Mouse (Mus musculus): ENCODE results near the gene Mmp23. TPM values are rescaled to one million over a fixed set of nuclear protein-coding genes. Genes with fewer than 3 reads are reported as not detected.
"Not testable (repeated sequence)": the region's sequence is repeated elsewhere in the genome, so short reads cannot be mapped to it uniquely, and the experiment has no call there.

Mmp23 gene
- polyA plus RNA-seq, 1 experiment from 2014 or later = 34.6 TPM

GRCm38 (mm10) chr4:155670236-155670635 is 17.1 kb upstream of the Mmp23 start:
- not testable (repeated sequence) for H3K9me3 ChIP-seq; H3K4me3 ChIP-seq; H3K36me3 ChIP-seq; DNase-seq (ENCODE audit: low spot score); H3K27me3 ChIP-seq (ENCODE audit: insufficient read depth, poor library complexity, severe bottlenecking); H3K27ac ChIP-seq
- H3K4me1 ChIP-seq = peaks cover 13% of the 10 kb centered on the region; the same call in 1 of the 2 replicates
- 61% methylated on average over 4 of the region's 4 CpGs for WGBS

GRCm38 (mm10) chr4:155669598-155670075 is 16.5 kb upstream of the Mmp23 start:
- peak overlapping the region; percentile 96 for H3K4me3 ChIP-seq
- no peak for DNase-seq (ENCODE audit: low spot score)
- H3K27ac ChIP-seq = peak overlapping the region; percentile 90; the same call in 1 of the 2 replicates
- H3K4me1 ChIP-seq = peaks cover 13% of the 10 kb centered on the region; the same call in 1 of the 2 replicates
- no peaks in the 10 kb centered on the region for H3K27me3 ChIP-seq (ENCODE audit: insufficient read depth, poor library complexity, severe bottlenecking)
- WGBS = 4% methylated on average over 8 of the region's 8 CpGs
- H3K9me3 ChIP-seq = no peaks in the 10 kb centered on the region
- H3K36me3 ChIP-seq = peaks cover 7% of the 10 kb centered on the region; the same call in 1 of the 2 replicates

DNA sequence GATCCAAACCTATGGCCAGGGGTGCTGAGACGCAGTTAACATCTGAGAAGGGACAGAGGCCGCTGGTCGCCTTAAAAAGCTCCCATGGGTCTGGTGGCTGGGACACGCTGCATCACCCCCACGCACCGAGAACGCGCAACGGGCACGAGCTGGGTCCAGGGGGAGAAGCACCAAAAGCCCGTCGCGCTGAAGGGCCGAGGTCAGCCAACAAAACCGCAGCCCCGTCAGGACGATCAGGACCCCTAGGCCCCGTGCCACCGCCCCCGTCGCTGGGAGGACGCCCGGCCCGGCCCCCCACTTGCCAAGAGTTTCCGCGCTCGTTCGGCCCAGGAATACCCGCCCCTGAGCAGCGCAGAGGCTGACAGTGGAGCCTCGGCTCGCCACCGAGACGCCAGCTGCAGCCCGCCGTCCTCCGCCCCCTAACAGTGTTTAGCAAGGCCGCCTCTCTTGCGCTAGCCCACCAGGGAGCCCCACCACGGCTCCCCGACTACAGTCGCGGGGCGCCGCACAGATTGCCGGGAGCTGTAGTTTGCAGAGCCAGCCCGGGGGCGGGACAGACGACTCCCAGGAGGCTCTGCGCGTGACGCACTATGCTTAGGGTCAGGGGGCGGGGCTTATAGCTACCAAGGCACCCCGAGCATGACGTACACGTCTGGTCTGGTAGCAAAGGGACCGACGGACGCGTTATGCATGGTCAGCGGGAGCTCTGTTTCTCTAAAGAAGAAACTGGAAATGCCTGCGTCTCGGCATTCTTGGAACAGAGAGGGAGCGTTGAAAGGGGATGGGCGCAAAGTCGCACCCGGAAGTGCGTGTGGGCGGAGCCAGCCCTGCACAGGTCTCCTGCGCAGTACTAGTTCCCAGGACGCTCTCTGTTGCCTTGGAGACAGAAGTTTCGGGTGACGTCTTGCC is 15.8 kb upstream of the Mmp23 start, which contains the start of gene Mib2:
Mib2 (minus strand) TSS at position 510 of the 909 bp plus-strand sequence.
- H3K27ac ChIP-seq = peak within 1 kb of the TSS; percentile 90
- H3K36me3 ChIP-seq = peaks cover 10% of the 10 kb centered on the region; the same call in 1 of the 2 replicates
- peak within 1 kb of the TSS; percentile 96 for H3K4me3 ChIP-seq
- no peaks in the 10 kb centered on the region for H3K27me3 ChIP-seq (ENCODE audit: insufficient read depth, poor library complexity, severe bottlenecking)
- under 1% methylated on average over 73 of the region's 73 CpGs for WGBS
- peak; percentile 99 for DNase-seq (ENCODE audit: low spot score)
- no peaks in the 10 kb centered on the region for H3K9me3 ChIP-seq
- H3K4me1 ChIP-seq = peaks cover 13% of the 10 kb centered on the region; the same call in 1 of the 2 replicates

GRCm38 (mm10) chr4:155666903-155667302 is 13.7 kb upstream of the Mmp23 start:
- H3K9me3 ChIP-seq = no peaks in the 10 kb centered on the region
- H3K4me3 ChIP-seq = no peak overlapping the region
- no peak overlapping the region for H3K27ac ChIP-seq
- H3K36me3 ChIP-seq = peaks cover 12% of the 10 kb centered on the region; the same call in 1 of the 2 replicates
- no peak for DNase-seq (ENCODE audit: low spot score)
- H3K4me1 ChIP-seq = peaks cover 13% of the 10 kb centered on the region; the same call in 1 of the 2 replicates
- H3K27me3 ChIP-seq (ENCODE audit: insufficient read depth, poor library complexity, severe bottlenecking) = no peaks in the 10 kb centered on the region

DNA sequence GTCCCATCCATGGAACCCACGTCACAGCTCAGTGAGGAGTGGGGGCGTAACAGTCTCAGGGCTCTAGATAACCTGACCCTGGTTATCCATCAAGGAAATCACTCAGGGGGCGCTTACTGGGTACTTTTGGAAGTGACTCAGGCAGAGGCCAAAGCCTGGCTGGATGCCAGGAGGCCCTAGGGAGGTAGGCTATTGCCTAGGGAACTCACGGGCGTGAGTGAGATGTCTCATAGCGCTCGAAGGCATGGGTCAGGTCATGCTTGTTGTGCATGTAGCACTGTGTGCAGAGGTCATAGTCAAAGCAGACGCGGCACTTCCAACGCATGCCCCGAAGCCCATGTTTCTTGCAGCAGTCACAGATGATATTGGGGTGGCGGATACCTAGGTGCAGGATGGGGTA is 7.5 kb upstream of the Mmp23 start:
- H3K27me3 ChIP-seq (ENCODE audit: insufficient read depth, poor library complexity, severe bottlenecking) = peaks cover 23% of the 10 kb centered on the region
- no peak overlapping the region for H3K27ac ChIP-seq
- DNase-seq (ENCODE audit: low spot score) = peak; percentile 73
- peaks cover 50% of the 10 kb centered on the region for H3K36me3 ChIP-seq
- H3K9me3 ChIP-seq = no peaks in the 10 kb centered on the region
- WGBS = 79% methylated on average over 12 of the region's 12 CpGs
- H3K4me3 ChIP-seq = no peak overlapping the region
- H3K4me1 ChIP-seq = peaks cover 20% of the 10 kb centered on the region; the same call in 1 of the 2 replicates

- Histone ChIP-seq H3K36me3 (peaks cover 39% of the 10 kb centered on the region), H3K4me1 (peaks cover 37% of the 10 kb centered on the region), H3K27ac (no peak overlapping the region), H3K9me3 (no peaks in the 10 kb centered on the region), H3K4me3 (0 out of 2 replicates have a peak overlapping the region, but pooled peaks have one; percentile 0), H3K27me3 (ENCODE audit: insufficient read depth, poor library complexity, severe bottlenecking) (peaks cover 40% of the 10 kb centered on the region)
- peak; percentile 72 for DNase-seq (ENCODE audit: low spot score)
- 95% methylated on average over 10 of the region's 10 CpGs for WGBS
These were observed 5.8 kb upstream of the Mmp23 start for GRCm38 (mm10) chr4:155658961-155659360.

DNA sequence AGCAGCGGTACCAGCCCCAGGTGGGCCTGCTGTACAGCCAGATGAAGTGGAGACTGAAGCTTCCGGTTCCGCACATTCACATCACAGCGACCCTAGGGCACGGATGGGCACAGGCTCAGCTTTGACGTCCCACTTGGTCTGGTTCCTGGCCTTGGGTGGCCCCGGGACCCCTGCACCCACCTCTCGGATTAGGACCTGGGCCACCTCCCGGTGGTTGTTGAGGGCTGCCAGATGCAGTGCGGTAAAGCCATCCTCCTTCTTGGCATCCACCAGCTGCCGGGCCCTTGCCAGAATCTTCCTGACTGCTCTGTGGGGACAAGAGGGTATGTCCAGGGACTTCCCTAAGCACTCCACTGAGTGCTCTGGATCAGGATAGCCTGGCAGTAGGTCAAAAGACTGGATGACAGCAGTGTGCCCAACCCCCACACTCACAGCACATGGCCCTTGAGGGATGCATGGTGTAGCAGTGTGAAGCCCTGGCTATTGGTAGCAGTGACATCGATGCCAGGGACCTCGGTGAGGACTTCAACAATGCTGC is 3.1 kb upstream of the Mmp23 start:
- peaks cover 65% of the 10 kb centered on the region for H3K27me3 ChIP-seq (ENCODE audit: insufficient read depth, poor library complexity, severe bottlenecking)
- peaks cover 44% of the 10 kb centered on the region for H3K36me3 ChIP-seq
- 92% methylated on average over 13 of the region's 13 CpGs for WGBS
- DNase-seq (ENCODE audit: low spot score) = no peak
- H3K27ac ChIP-seq = no peak overlapping the region
- H3K9me3 ChIP-seq = no peaks in the 10 kb centered on the region
- peaks cover 64% of the 10 kb centered on the region for H3K4me1 ChIP-seq
- H3K4me3 ChIP-seq = no peak overlapping the region

DNA sequence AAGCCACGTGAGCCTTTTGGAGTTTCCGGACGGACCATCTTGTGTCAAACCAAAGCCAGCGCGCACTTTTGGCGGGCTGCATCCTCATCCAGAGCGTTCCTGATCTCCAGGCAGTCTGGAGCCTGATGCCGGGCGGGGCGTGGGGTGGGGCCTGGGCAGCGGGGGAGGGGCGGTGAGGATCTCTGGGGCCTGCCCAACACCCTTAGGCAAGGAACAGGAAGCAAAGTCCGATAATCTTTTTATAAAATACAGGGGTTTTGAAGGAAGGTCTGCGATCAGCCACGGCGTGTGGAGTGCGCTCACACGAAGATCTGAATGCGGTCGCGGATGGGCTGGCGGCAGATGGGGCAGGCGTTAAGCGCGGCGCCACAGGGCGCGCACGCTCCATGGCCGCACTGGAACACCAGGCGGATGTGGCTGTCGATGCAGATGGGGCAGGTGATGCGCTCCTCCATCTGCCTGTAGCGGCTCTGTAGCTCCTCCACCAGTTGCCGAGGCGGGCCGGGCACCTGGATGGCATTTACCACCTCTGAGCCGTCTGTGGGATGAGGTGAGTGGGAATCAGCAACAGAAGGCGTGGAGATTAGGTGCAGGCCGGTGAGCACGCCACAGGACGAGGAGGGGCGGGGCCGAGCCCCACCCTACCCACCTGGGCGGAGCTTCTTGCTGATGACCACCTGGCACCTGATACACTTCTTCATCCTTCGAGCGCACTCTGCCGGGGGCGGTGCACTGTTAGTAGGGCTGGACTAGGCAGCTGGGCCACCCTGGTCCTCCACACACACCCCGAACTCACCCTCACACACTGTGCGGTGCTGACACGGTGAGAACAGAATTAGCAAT is 1.5 kb upstream of the Mmp23 start:
- WGBS = under 1% methylated on average over 52 of the region's 52 CpGs
- peak; percentile 86 for DNase-seq (ENCODE audit: low spot score)
- peaks cover 62% of the 10 kb centered on the region for H3K4me1 ChIP-seq
- no peaks in the 10 kb centered on the region for H3K9me3 ChIP-seq
- H3K27ac ChIP-seq = peak overlapping the region; percentile 89
- H3K27me3 ChIP-seq (ENCODE audit: insufficient read depth, poor library complexity, severe bottlenecking) = peaks cover 68% of the 10 kb centered on the region
- H3K4me3 ChIP-seq = peak overlapping the region; percentile 72
- peaks cover 52% of the 10 kb centered on the region for H3K36me3 ChIP-seq

GRCm38 (mm10) chr4:155654183-155654455 is 935 bp upstream of the Mmp23 start:
- peak overlapping the region; percentile 72 for H3K4me3 ChIP-seq
- WGBS = 2% methylated on average over 6 of the region's 6 CpGs
- no peaks in the 10 kb centered on the region for H3K9me3 ChIP-seq
- peaks cover 68% of the 10 kb centered on the region for H3K27me3 ChIP-seq (ENCODE audit: insufficient read depth, poor library complexity, severe bottlenecking)
- H3K36me3 ChIP-seq = peaks cover 54% of the 10 kb centered on the region
- peaks cover 57% of the 10 kb centered on the region for H3K4me1 ChIP-seq
- DNase-seq (ENCODE audit: low spot score) = no peak
- peak overlapping the region; percentile 89 for H3K27ac ChIP-seq

DNA sequence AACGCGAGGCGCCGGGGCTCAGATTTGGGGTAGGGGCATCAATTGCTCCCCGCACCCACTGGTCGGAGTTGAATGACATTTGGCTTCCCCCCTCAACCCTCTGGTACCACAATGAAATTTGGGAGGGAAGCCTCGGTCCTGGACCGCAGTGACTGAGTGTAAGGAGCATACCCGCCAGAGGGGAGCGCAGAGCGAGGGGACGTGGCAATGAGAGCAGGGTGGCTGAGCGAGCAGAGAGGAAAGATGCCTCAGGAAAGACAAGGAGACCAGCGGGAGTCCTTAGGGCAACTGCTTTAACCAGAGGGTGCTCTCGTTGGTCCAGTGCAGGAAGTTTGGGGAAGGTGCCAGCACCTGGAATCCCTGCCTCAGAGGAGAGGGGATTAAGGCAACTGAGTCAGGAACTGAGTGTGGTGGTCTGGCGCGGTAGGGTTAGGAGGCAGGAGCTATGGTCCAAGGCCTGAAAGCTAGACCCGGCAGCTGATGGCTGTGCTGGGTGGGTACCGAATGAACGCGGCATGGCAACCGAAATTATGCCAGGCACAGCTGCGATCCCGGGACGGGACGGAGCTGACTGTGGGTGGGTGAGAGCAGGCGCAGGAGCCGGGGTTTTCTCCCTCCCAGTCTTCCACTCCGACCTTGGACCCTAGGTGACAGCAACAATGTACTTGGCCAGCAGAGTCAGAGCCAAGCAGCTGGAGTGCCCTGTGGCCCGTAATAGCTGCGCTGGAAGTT is 433 bp upstream of the Mmp23 start:
- Histone ChIP-seq H3K27ac (peak overlapping the region; percentile 89), H3K36me3 (peaks cover 56% of the 10 kb centered on the region), H3K9me3 (no peaks in the 10 kb centered on the region), H3K4me3 (peak overlapping the region; percentile 72), H3K27me3 (ENCODE audit: insufficient read depth, poor library complexity, severe bottlenecking) (peaks cover 65% of the 10 kb centered on the region), H3K4me1 (peaks cover 54% of the 10 kb centered on the region)
- no peak for DNase-seq (ENCODE audit: low spot score)
- WGBS = 1% methylated on average over 31 of the region's 31 CpGs

- Histone ChIP-seq H3K4me1 (peaks cover 51% of the 10 kb centered on the region), H3K4me3 (peak overlapping the region; percentile 72), H3K9me3 (no peaks in the 10 kb centered on the region), H3K27me3 (ENCODE audit: insufficient read depth, poor library complexity, severe bottlenecking) (peaks cover 63% of the 10 kb centered on the region), H3K36me3 (peaks cover 60% of the 10 kb centered on the region), H3K27ac (peak overlapping the region; percentile 89)
- no peak for DNase-seq (ENCODE audit: low spot score)
- 23% methylated on average over 36 of the region's 36 CpGs for WGBS
These were observed 700 bp downstream of the Mmp23 start for GRCm38 (mm10) chr4:155652283-155653085.

Data from heart, embryonic 10.5 days (tissue).